Mouse (Mus musculus): ENCODE measurements around the gene Umad1.
"Not testable (repeated sequence)": the region's sequence is repeated elsewhere in the genome, so short reads cannot be mapped to it uniquely, and the experiment has no call there.

Umad1 gene

GRCm38 (mm10) chr6:8316201-8316600 lies 57.1 kb downstream of the Umad1 start:
- DNase-seq (ENCODE audit: low spot score), result no peak

GRCm38 (mm10) chr6:8319591-8319990 lies 60.5 kb downstream of the Umad1 start:
- DNase-seq (ENCODE audit: low spot score), result no peak

- DNase-seq (ENCODE audit: low spot score), result not testable (repeated sequence)
These were observed 72.4 kb downstream of the Umad1 start for GRCm38 (mm10) chr6:8331496-8331895.

- DNase-seq (ENCODE audit: low spot score), result no peak
These were observed 74.3 kb downstream of the Umad1 start for GRCm38 (mm10) chr6:8333380-8333779.

- peak; percentile 74 for DNase-seq (ENCODE audit: low spot score)
These were observed 77.7 kb downstream of the Umad1 start for GRCm38 (mm10) chr6:8336487-8337390.

- DNase-seq (ENCODE audit: low spot score), result no peak
These were observed 80.4 kb downstream of the Umad1 start for GRCm38 (mm10) chr6:8339453-8339852.

- no peak for DNase-seq (ENCODE audit: low spot score)
These were observed 84.2 kb downstream of the Umad1 start for GRCm38 (mm10) chr6:8343271-8343670.

- DNase-seq (ENCODE audit: low spot score), result peak; percentile 94
These were observed 86.2 kb downstream of the Umad1 start for GRCm38 (mm10) chr6:8345219-8345856.

GRCm38 (mm10) chr6:8347154-8347553 lies 88.1 kb downstream of the Umad1 start:
- DNase-seq (ENCODE audit: low spot score), result no peak

GRCm38 (mm10) chr6:8348344-8348743 lies 89.3 kb downstream of the Umad1 start:
- no peak for DNase-seq (ENCODE audit: low spot score)

- no peak for DNase-seq (ENCODE audit: low spot score)
These were observed 90.1 kb downstream of the Umad1 start for GRCm38 (mm10) chr6:8349060-8349670.

GRCm38 (mm10) chr6:8351507-8351906 lies 92.4 kb downstream of the Umad1 start:
- no peak for DNase-seq (ENCODE audit: low spot score)

- no peak for DNase-seq (ENCODE audit: low spot score)
These were observed 93.6 kb downstream of the Umad1 start for GRCm38 (mm10) chr6:8352533-8353168.

GRCm38 (mm10) chr6:8353461-8353860 lies 94.4 kb downstream of the Umad1 start:
- no peak for DNase-seq (ENCODE audit: low spot score)

- no peak for DNase-seq (ENCODE audit: low spot score)
These were observed 95.8 kb downstream of the Umad1 start for GRCm38 (mm10) chr6:8354846-8355245.

GRCm38 (mm10) chr6:8358232-8358631 lies 99.1 kb downstream of the Umad1 start:
- DNase-seq (ENCODE audit: low spot score), result no peak

- no peak for DNase-seq (ENCODE audit: low spot score)
These were observed 99.7 kb downstream of the Umad1 start for GRCm38 (mm10) chr6:8358782-8359181.

- DNase-seq (ENCODE audit: low spot score), result no peak
These were observed 101.7 kb downstream of the Umad1 start for GRCm38 (mm10) chr6:8360805-8361204.

GRCm38 (mm10) chr6:8364033-8364756 lies 105.1 kb downstream of the Umad1 start:
- no peak for DNase-seq (ENCODE audit: low spot score)

- DNase-seq (ENCODE audit: low spot score), result no peak
These were observed 105.7 kb downstream of the Umad1 start for GRCm38 (mm10) chr6:8364757-8365150.

GRCm38 (mm10) chr6:8367675-8368074 lies 108.6 kb downstream of the Umad1 start:
- no peak for DNase-seq (ENCODE audit: low spot score)

Data from adipocyte (in vitro differentiated cells).